Mouse (Mus musculus) midbrain, embryonic 13.5 days (tissue): ENCODE results near the gene Gse1. TPM values are rescaled to one million over a fixed set of nuclear protein-coding genes. Genes with fewer than 3 reads are reported as not detected.

Experiments
- ATAC-seq: fragments of 200-750 bp; cut with Nextera tagmentation; 2 replicates; pipeline ENCODE4 v1.8.0; 2017; ENCODE audit warnings: mild to moderate bottlenecking, moderate TSS enrichment, moderate library complexity
- H3K27ac ChIP-seq: fragments of 300-500 bp; sonication (generic); 2 replicates; pipeline ENCODE4 v1.5.1; 2015; ENCODE audit warnings: inconsistent platforms, mild to moderate bottlenecking, moderate library complexity
- H3K27me3 ChIP-seq: fragments of 300-500 bp; sonication (generic); 2 replicates; pipeline ENCODE4 v1.6.1; 2015; ENCODE audit warnings: mild to moderate bottlenecking, inconsistent platforms
- H3K36me3 ChIP-seq: fragments of 300-500 bp; sonication (generic); 2 replicates; pipeline ENCODE4 v1.6.1; 2015; ENCODE audit warnings: mild to moderate bottlenecking, inconsistent platforms
- H3K4me1 ChIP-seq: fragments of 300-500 bp; sonication (generic); replicated peaks from 2 replicates; pipeline ENCODE4 v1.6.1; 2015; ENCODE audit warnings: inconsistent platforms
- H3K4me2 ChIP-seq: fragments of 300-500 bp; sonication (generic); replicated peaks from 2 replicates; pipeline ENCODE4 v1.6.1; 2015; ENCODE audit warnings: moderate library complexity, mild to moderate bottlenecking, inconsistent platforms
- H3K4me3 ChIP-seq: fragments of 300-500 bp; sonication (generic); replicated peaks from 2 replicates; pipeline ENCODE4 v1.5.1; 2015; ENCODE audit warnings: mild to moderate bottlenecking, inconsistent platforms
- H3K9ac ChIP-seq: fragments of 300-500 bp; sonication (generic); replicated peaks from 2 replicates; pipeline ENCODE4 v1.6.1; 2015; ENCODE audit warnings: mild to moderate bottlenecking, inconsistent platforms
- H3K9me3 ChIP-seq: fragments of 300-500 bp; sonication (generic); 2 replicates; pipeline ENCODE4 v1.6.1; 2016; ENCODE audit warnings: mild to moderate bottlenecking, inconsistent platforms
- WGBS: fragments of 180-500 bp; shearing (Covaris S2); methylation state at CpG from one replicate; pipeline ENCODE4 v1.1.7; 2015; 5-methylcytosine and 5-hydroxymethylcytosine counted together
- polyA plus RNA-seq: library from polyadenylated mRNA; unstranded; fragments of >200 nt; fragmentation: Nextera tagmentation; extraction: Ambion mirVana; gene quantifications from 2 replicates; pipeline ENCODE4 v1.2.1, GENCODE M21; 2015

Gse1 gene
- polyA plus RNA-seq, 1 experiment from 2014 or later: 22.5 TPM

- H3K27me3 ChIP-seq: no peaks in the 10 kb centered on the region
- H3K9ac ChIP-seq: peak overlapping the region; percentile 57
- peaks cover 100% of the 10 kb centered on the region for H3K4me1 ChIP-seq
- no peak for ATAC-seq
- peaks cover 12% of the 10 kb centered on the region for H3K36me3 ChIP-seq
- H3K4me3 ChIP-seq: no peak overlapping the region
- H3K27ac ChIP-seq: peak overlapping the region; percentile 90
- peak overlapping the region; percentile 52 for H3K4me2 ChIP-seq
- WGBS: 17% methylated on average over 12 of the region's 12 CpGs
- no peaks in the 10 kb centered on the region for H3K9me3 ChIP-seq
Measured at GRCm38 (mm10) chr8:120550430-120550829, 322.2 kb downstream of the Gse1 start.

- peak overlapping the region; percentile 90 for H3K27ac ChIP-seq
- ATAC-seq: peak; percentile 18
- H3K9me3 ChIP-seq: no peaks in the 10 kb centered on the region
- 67% methylated on average over 11 of the region's 11 CpGs for WGBS
- H3K4me1 ChIP-seq: peaks cover 100% of the 10 kb centered on the region
- no peaks in the 10 kb centered on the region for H3K27me3 ChIP-seq
- H3K36me3 ChIP-seq: peaks cover 12% of the 10 kb centered on the region
- H3K4me3 ChIP-seq: no peak overlapping the region
- H3K4me2 ChIP-seq: peak overlapping the region; percentile 52; the same call in 1 of the 2 replicates
- H3K9ac ChIP-seq: peak overlapping the region; percentile 57; the same call in 1 of the 2 replicates
Measured at GRCm38 (mm10) chr8:120550937-120551676, 322.9 kb downstream of the Gse1 start.

- no peaks in the 10 kb centered on the region for H3K27me3 ChIP-seq
- peaks cover 100% of the 10 kb centered on the region for H3K4me1 ChIP-seq
- no peak overlapping the region for H3K4me3 ChIP-seq
- ATAC-seq: no peak
- no peaks in the 10 kb centered on the region for H3K9me3 ChIP-seq
- H3K27ac ChIP-seq: peak overlapping the region; percentile 90
- 81% methylated on average over 3 of the region's 3 CpGs for WGBS
- H3K36me3 ChIP-seq: peaks cover 12% of the 10 kb centered on the region
- H3K9ac ChIP-seq: peak overlapping the region; percentile 57; the same call in 1 of the 2 replicates
- no peak overlapping the region for H3K4me2 ChIP-seq
Measured at GRCm38 (mm10) chr8:120551677-120551980, 323.4 kb downstream of the Gse1 start.

GRCm38 (mm10) chr8:120552509-120552908 is 324.3 kb downstream of the Gse1 start:
- H3K36me3 ChIP-seq: peaks cover 12% of the 10 kb centered on the region
- H3K4me2 ChIP-seq: no peak overlapping the region
- H3K9me3 ChIP-seq: no peaks in the 10 kb centered on the region
- H3K27me3 ChIP-seq: no peaks in the 10 kb centered on the region
- no peak for ATAC-seq
- H3K27ac ChIP-seq: 0 out of 2 replicates have a peak overlapping the region, but pooled peaks have one; percentile 7
- no peak overlapping the region for H3K9ac ChIP-seq
- peaks cover 100% of the 10 kb centered on the region for H3K4me1 ChIP-seq
- WGBS: 86% methylated on average over 11 of the region's 11 CpGs
- H3K4me3 ChIP-seq: no peak overlapping the region

GRCm38 (mm10) chr8:120553441-120554123 is 325.3 kb downstream of the Gse1 start:
- peak overlapping the region; percentile 14; the same call in 1 of the 2 replicates for H3K27ac ChIP-seq
- 87% methylated on average over 24 of the region's 24 CpGs for WGBS
- no peaks in the 10 kb centered on the region for H3K27me3 ChIP-seq
- H3K4me2 ChIP-seq: no peak overlapping the region
- ATAC-seq: no peak
- no peak overlapping the region for H3K9ac ChIP-seq
- H3K4me1 ChIP-seq: peaks cover 100% of the 10 kb centered on the region
- no peaks in the 10 kb centered on the region for H3K9me3 ChIP-seq
- peaks cover 12% of the 10 kb centered on the region for H3K36me3 ChIP-seq
- no peak overlapping the region for H3K4me3 ChIP-seq

- no peaks in the 10 kb centered on the region for H3K27me3 ChIP-seq
- peaks cover 16% of the 10 kb centered on the region for H3K36me3 ChIP-seq
- no peaks in the 10 kb centered on the region for H3K9me3 ChIP-seq
- no peak overlapping the region for H3K4me3 ChIP-seq
- WGBS: 90% methylated on average over 18 of the region's 18 CpGs
- no peak overlapping the region for H3K4me2 ChIP-seq
- no peak for ATAC-seq
- no peak overlapping the region for H3K9ac ChIP-seq
- peaks cover 100% of the 10 kb centered on the region for H3K4me1 ChIP-seq
- H3K27ac ChIP-seq: no peak overlapping the region
Measured at GRCm38 (mm10) chr8:120554466-120555039, 326.3 kb downstream of the Gse1 start.

GRCm38 (mm10) chr8:120556198-120556892 is 328.1 kb downstream of the Gse1 start:
- Histone ChIP-seq H3K27me3 (no peaks in the 10 kb centered on the region), H3K4me1 (peaks cover 100% of the 10 kb centered on the region), H3K9ac (peak overlapping the region; percentile 42), H3K27ac (peak overlapping the region; percentile 70), H3K4me3 (no peak overlapping the region), H3K9me3 (no peaks in the 10 kb centered on the region), H3K36me3 (peaks cover 16% of the 10 kb centered on the region), H3K4me2 (0 out of 2 replicates have a peak overlapping the region, but pooled peaks have one; percentile 7)
- no peak for ATAC-seq
- 46% methylated on average over 20 of the region's 20 CpGs for WGBS

GRCm38 (mm10) chr8:120557170-120557965 is 329.1 kb downstream of the Gse1 start:
- no peaks in the 10 kb centered on the region for H3K9me3 ChIP-seq
- H3K27me3 ChIP-seq: no peaks in the 10 kb centered on the region
- H3K4me2 ChIP-seq: 0 out of 2 replicates have a peak overlapping the region, but pooled peaks have one; percentile 13
- peak overlapping the region; percentile 70 for H3K27ac ChIP-seq
- peaks cover 100% of the 10 kb centered on the region for H3K4me1 ChIP-seq
- whole genome bisulfite sequencing: 35% methylated on average over 15 of the region's 15 CpGs
- peaks cover 16% of the 10 kb centered on the region for H3K36me3 ChIP-seq
- H3K9ac ChIP-seq: peak overlapping the region; percentile 23
- H3K4me3 ChIP-seq: no peak overlapping the region
- no peak for ATAC-seq

- H3K4me2 ChIP-seq: no peak overlapping the region
- H3K36me3 ChIP-seq: peaks cover 16% of the 10 kb centered on the region
- H3K9ac ChIP-seq: no peak overlapping the region
- 77% methylated on average over 4 of the region's 4 CpGs for WGBS
- no peak overlapping the region for H3K4me3 ChIP-seq
- H3K9me3 ChIP-seq: no peaks in the 10 kb centered on the region
- peak overlapping the region; percentile 70; the same call in 1 of the 2 replicates for H3K27ac ChIP-seq
- H3K4me1 ChIP-seq: peaks cover 100% of the 10 kb centered on the region
- ATAC-seq: no peak
- H3K27me3 ChIP-seq: no peaks in the 10 kb centered on the region
Measured at GRCm38 (mm10) chr8:120558162-120558561, 329.9 kb downstream of the Gse1 start.

- peak overlapping the region; percentile 16 for H3K4me2 ChIP-seq
- peak overlapping the region; percentile 88 for H3K27ac ChIP-seq
- no peaks in the 10 kb centered on the region for H3K9me3 ChIP-seq
- WGBS: 2% methylated on average over 11 of the region's 11 CpGs
- H3K4me1 ChIP-seq: peaks cover 100% of the 10 kb centered on the region
- no peak overlapping the region for H3K4me3 ChIP-seq
- peak overlapping the region; percentile 49 for H3K9ac ChIP-seq
- ATAC-seq: peak; percentile 31
- H3K27me3 ChIP-seq: no peaks in the 10 kb centered on the region
- peaks cover 9% of the 10 kb centered on the region; the same call in 1 of the 2 replicates for H3K36me3 ChIP-seq
Measured at GRCm38 (mm10) chr8:120559654-120560053, 331.4 kb downstream of the Gse1 start.

GRCm38 (mm10) chr8:120560535-120560934 is 332.3 kb downstream of the Gse1 start:
- H3K4me1 ChIP-seq: peaks cover 100% of the 10 kb centered on the region
- H3K9ac ChIP-seq: no peak overlapping the region; the same call in 1 of the 2 replicates
- 0 out of 2 replicates have a peak overlapping the region, but pooled peaks have one; percentile 16 for H3K4me2 ChIP-seq
- no peak for ATAC-seq
- H3K27ac ChIP-seq: peak overlapping the region; percentile 88
- 83% methylated on average over 5 of the region's 5 CpGs for WGBS
- H3K9me3 ChIP-seq: no peaks in the 10 kb centered on the region
- H3K36me3 ChIP-seq: peaks cover 4% of the 10 kb centered on the region; the same call in 1 of the 2 replicates
- no peak overlapping the region for H3K4me3 ChIP-seq
- H3K27me3 ChIP-seq: no peaks in the 10 kb centered on the region
